Mouse (Mus musculus): ENCODE measurements around the gene Kri1. TPM values are rescaled to one million over a fixed set of nuclear protein-coding genes. Genes with fewer than 3 reads are reported as not detected.
A peak's percentile ranks its signal among the peaks of the same experiment; 100 is the strongest.
"Not testable (repeated sequence)": the region's sequence is repeated elsewhere in the genome, so short reads cannot be mapped to it uniquely, and the experiment has no call there.

The Kri1 gene
- total RNA-seq (2021), result 10 to 100 TPM; 39.7 to 46.9 TPM
- long read RNA-seq, transcript Kri1-201 (19 exons, 2,598 nt), result major isoform, 7 of 14 reads
- long read RNA-seq, partial matches to known transcripts, result 4 of 14 reads
- long read RNA-seq, other reads (novel, unspliced or antisense), result 3 of 14 reads

GRCm38 (mm10) chr9:21287571-21288402 is at the start of gene Kri1:
Gene Kri1, minus strand, starts transcription at chr9:21287969.
- DNase-seq (ENCODE audit: low spot score in 2 of 2), result peak; percentile 95 to 97

GRCm38 (mm10) chr9:21336491-21336890 is 48.7 kb upstream of the Kri1 start:
- no peak for DNase-seq (ENCODE audit: low spot score in 2 of 2)

- no peak for DNase-seq (ENCODE audit: low spot score in 2 of 2)
Observed at GRCm38 (mm10) chr9:21335391-21335790, 47.6 kb upstream of the Kri1 start.

- no peak for DNase-seq (ENCODE audit: low spot score in 2 of 2)
Observed at GRCm38 (mm10) chr9:21334747-21335146, 47.0 kb upstream of the Kri1 start.

- no peak for DNase-seq (ENCODE audit: low spot score in 2 of 2)
Observed at GRCm38 (mm10) chr9:21333523-21333922, 45.8 kb upstream of the Kri1 start.

- DNase-seq (ENCODE audit: low spot score in 2 of 2), result no peak
Observed at GRCm38 (mm10) chr9:21332161-21333061, 44.6 kb upstream of the Kri1 start.

GRCm38 (mm10) chr9:21331365-21332140 is 43.8 kb upstream of the Kri1 start:
- no peak for DNase-seq (ENCODE audit: low spot score in 2 of 2)

GRCm38 (mm10) chr9:21329699-21330289 is 42.0 kb upstream of the Kri1 start:
- DNase-seq (ENCODE audit: low spot score in 2 of 2), result no peak

- DNase-seq (ENCODE audit: low spot score in 2 of 2), result no peak
Observed at GRCm38 (mm10) chr9:21329041-21329440, 41.3 kb upstream of the Kri1 start.

GRCm38 (mm10) chr9:21328041-21328440 is 40.3 kb upstream of the Kri1 start:
- no peak for DNase-seq (ENCODE audit: low spot score in 2 of 2)

- DNase-seq (ENCODE audit: low spot score in 2 of 2), result no peak
Observed at GRCm38 (mm10) chr9:21327569-21327968, 39.8 kb upstream of the Kri1 start.

- no peak for DNase-seq (ENCODE audit: low spot score in 2 of 2)
Observed at GRCm38 (mm10) chr9:21324269-21324668, 36.5 kb upstream of the Kri1 start.

- not testable (repeated sequence) for DNase-seq (ENCODE audit: low spot score in 2 of 2)
Observed at GRCm38 (mm10) chr9:21322917-21323297, 35.1 kb upstream of the Kri1 start.

- DNase-seq (ENCODE audit: low spot score in 2 of 2), result peak in 1 of 2 experiments; percentile 43
Observed at GRCm38 (mm10) chr9:21322211-21322916, 34.6 kb upstream of the Kri1 start.

GRCm38 (mm10) chr9:21321513-21321835 is 33.7 kb upstream of the Kri1 start:
- DNase-seq (ENCODE audit: low spot score in 2 of 2), result no peak

- DNase-seq (ENCODE audit: low spot score in 2 of 2), result peak; percentile 76 to 80
Observed at GRCm38 (mm10) chr9:21320619-21321512, 33.1 kb upstream of the Kri1 start, which contains the start of gene Slc44a2. Gene Slc44a2, plus strand, starts transcription at chr9:21320698.

GRCm38 (mm10) chr9:21320280-21320618 is 32.5 kb upstream of the Kri1 start:
- DNase-seq (ENCODE audit: low spot score in 2 of 2), result no peak

- DNase-seq (ENCODE audit: low spot score in 2 of 2), result no peak
Observed at GRCm38 (mm10) chr9:21319503-21319902, 31.7 kb upstream of the Kri1 start.

- DNase-seq (ENCODE audit: low spot score in 2 of 2), result no peak
Observed at GRCm38 (mm10) chr9:21318792-21319191, 31.0 kb upstream of the Kri1 start.
